Mouse (Mus musculus) embryonic facial prominence, embryonic 10.5 days (tissue): ENCODE results near the gene Dapk1. TPM values are rescaled to one million over a fixed set of nuclear protein-coding genes. Genes with fewer than 3 reads are reported as not detected.

Experiments
- DNase-seq: peaks from one replicate; pipeline ENCODE4 v3.0.0-alpha.2; 2017; ENCODE audit warnings: low spot score
- H3K27ac ChIP-seq: fragments of 300-500 bp; sonication (generic); replicated peaks from 2 replicates; pipeline ENCODE4 v1.5.1; 2016; ENCODE audit warnings: mild to moderate bottlenecking
- H3K27me3 ChIP-seq: fragments of 300-500 bp; sonication (generic); replicated peaks from 2 replicates; pipeline ENCODE4 v1.6.1; 2016; ENCODE audit warnings: low read depth, mild to moderate bottlenecking; ENCODE audit not compliant: poor library complexity, severe bottlenecking
- H3K36me3 ChIP-seq: fragments of 300-500 bp; sonication (generic); replicated peaks from 2 replicates; pipeline ENCODE4 v1.6.1; 2016; ENCODE audit warnings: mild to moderate bottlenecking, moderate library complexity
- H3K4me1 ChIP-seq: fragments of 300-500 bp; sonication (generic); 2 replicates; pipeline ENCODE4 v1.6.1; 2016
- H3K4me3 ChIP-seq: fragments of 300-500 bp; sonication (generic); 2 replicates; pipeline ENCODE4 v1.5.1; 2016; ENCODE audit warnings: mild to moderate bottlenecking, moderate library complexity
- H3K9me3 ChIP-seq: fragments of 300-500 bp; sonication (generic); 2 replicates; pipeline ENCODE4 v1.6.1; 2016; ENCODE audit warnings: mild to moderate bottlenecking
- WGBS: fragments of 180-500 bp; shearing (Covaris S2); methylation state at CpG from one replicate; pipeline ENCODE4 v1.1.7; 2016; 5-methylcytosine and 5-hydroxymethylcytosine counted together
- polyA plus RNA-seq: library from polyadenylated mRNA; unstranded; fragments of >200 nt; fragmentation: Nextera tagmentation; extraction: Ambion mirVana; gene quantifications from 2 replicates; pipeline ENCODE4 v1.2.1, GENCODE M21; 2016

The Dapk1 gene
- polyA plus RNA-seq, 1 experiment from 2014 or later: 20.9 TPM

- H3K36me3 ChIP-seq: 0 out of 2 replicates have a peak, but pooled peaks cover 11% of the 10 kb centered on the region
- WGBS: 83% methylated on average over 12 of the region's 12 CpGs
- peaks cover 64% of the 10 kb centered on the region for H3K4me1 ChIP-seq
- peaks cover under 1% of the 10 kb centered on the region; the same call in 1 of the 2 replicates for H3K9me3 ChIP-seq
- no peaks in the 10 kb centered on the region for H3K27me3 ChIP-seq
- H3K27ac ChIP-seq: 0 out of 2 replicates have a peak overlapping the region, but pooled peaks have one; percentile 60
- no peak overlapping the region for H3K4me3 ChIP-seq
- DNase-seq: no peak
Measured at GRCm38 (mm10) chr13:60686967-60687366, 85.2 kb downstream of the Dapk1 start.

- H3K9me3 ChIP-seq: peaks cover 2% of the 10 kb centered on the region; the same call in 1 of the 2 replicates
- H3K27me3 ChIP-seq: no peaks in the 10 kb centered on the region
- no peak for DNase-seq
- 0 out of 2 replicates have a peak, but pooled peaks cover 12% of the 10 kb centered on the region for H3K36me3 ChIP-seq
- H3K4me1 ChIP-seq: peaks cover 64% of the 10 kb centered on the region
- peak overlapping the region; percentile 19; the same call in 1 of the 2 replicates for H3K27ac ChIP-seq
- WGBS: 90% methylated on average over 4 of the region's 4 CpGs
- no peak overlapping the region for H3K4me3 ChIP-seq
Measured at GRCm38 (mm10) chr13:60687462-60687861, 85.7 kb downstream of the Dapk1 start.

GRCm38 (mm10) chr13:60687891-60688290 is 86.1 kb downstream of the Dapk1 start:
- Histone ChIP-seq H3K4me3 (no peak overlapping the region), H3K36me3 (0 out of 2 replicates have a peak, but pooled peaks cover 12% of the 10 kb centered on the region), H3K27ac (peak overlapping the region; percentile 19; the same call in 1 of the 2 replicates), H3K27me3 (no peaks in the 10 kb centered on the region), H3K9me3 (peaks cover 2% of the 10 kb centered on the region; the same call in 1 of the 2 replicates), H3K4me1 (peaks cover 64% of the 10 kb centered on the region)
- 77% methylated on average over 7 of the region's 7 CpGs for WGBS
- no peak for DNase-seq

- Histone ChIP-seq H3K9me3 (peaks cover 2% of the 10 kb centered on the region; the same call in 1 of the 2 replicates), H3K27me3 (no peaks in the 10 kb centered on the region), H3K4me3 (no peak overlapping the region), H3K27ac (no peak overlapping the region), H3K4me1 (peaks cover 40% of the 10 kb centered on the region), H3K36me3 (0 out of 2 replicates have a peak, but pooled peaks cover 12% of the 10 kb centered on the region)
- WGBS: 95% methylated on average over 2 of the region's 2 CpGs
- DNase-seq: no peak
Measured at GRCm38 (mm10) chr13:60690921-60691320, 89.2 kb downstream of the Dapk1 start.

GRCm38 (mm10) chr13:60691940-60692339 is 90.2 kb downstream of the Dapk1 start:
- Histone ChIP-seq H3K27ac (no peak overlapping the region), H3K4me1 (peaks cover 40% of the 10 kb centered on the region), H3K27me3 (no peaks in the 10 kb centered on the region), H3K4me3 (no peak overlapping the region), H3K9me3 (peaks cover 2% of the 10 kb centered on the region; the same call in 1 of the 2 replicates), H3K36me3 (0 out of 2 replicates have a peak, but pooled peaks cover 17% of the 10 kb centered on the region)
- 96% methylated on average over 3 of the region's 3 CpGs for WGBS
- DNase-seq: no peak

GRCm38 (mm10) chr13:60695186-60695980 is 93.6 kb downstream of the Dapk1 start:
- 78% methylated on average over 10 of the region's 10 CpGs for WGBS
- Histone ChIP-seq H3K9me3 (peaks cover 2% of the 10 kb centered on the region; the same call in 1 of the 2 replicates), H3K4me3 (no peak overlapping the region), H3K27me3 (no peaks in the 10 kb centered on the region), H3K27ac (0 out of 2 replicates have a peak overlapping the region, but pooled peaks have one; percentile 19), H3K4me1 (peaks cover 27% of the 10 kb centered on the region), H3K36me3 (peaks cover 28% of the 10 kb centered on the region)
- no peak for DNase-seq

- Histone ChIP-seq H3K4me3 (no peak overlapping the region), H3K36me3 (peaks cover 28% of the 10 kb centered on the region), H3K27me3 (no peaks in the 10 kb centered on the region), H3K27ac (no peak overlapping the region), H3K9me3 (peaks cover 2% of the 10 kb centered on the region; the same call in 1 of the 2 replicates), H3K4me1 (peaks cover 27% of the 10 kb centered on the region)
- no peak for DNase-seq
- WGBS: 86% methylated on average over 14 of the region's 14 CpGs
Measured at GRCm38 (mm10) chr13:60696323-60696722, 94.6 kb downstream of the Dapk1 start.

GRCm38 (mm10) chr13:60696741-60697140 is 95.0 kb downstream of the Dapk1 start:
- Histone ChIP-seq H3K4me1 (peaks cover 27% of the 10 kb centered on the region), H3K9me3 (peaks cover 2% of the 10 kb centered on the region; the same call in 1 of the 2 replicates), H3K36me3 (peaks cover 26% of the 10 kb centered on the region), H3K27me3 (no peaks in the 10 kb centered on the region), H3K27ac (peak overlapping the region; percentile 63), H3K4me3 (no peak overlapping the region)
- WGBS: 66% methylated on average over 8 of the region's 8 CpGs
- DNase-seq: no peak

- Histone ChIP-seq H3K27ac (no peak overlapping the region), H3K36me3 (peaks cover 32% of the 10 kb centered on the region), H3K4me1 (peaks cover 27% of the 10 kb centered on the region), H3K9me3 (no peaks in the 10 kb centered on the region), H3K27me3 (no peaks in the 10 kb centered on the region), H3K4me3 (no peak overlapping the region)
- DNase-seq: no peak
- 85% methylated on average over 2 of the region's 2 CpGs for WGBS
Measured at GRCm38 (mm10) chr13:60698021-60698420, 96.3 kb downstream of the Dapk1 start.

- H3K9me3 ChIP-seq: no peaks in the 10 kb centered on the region
- WGBS: 89% methylated on average over 12 of the region's 12 CpGs
- no peak overlapping the region for H3K4me3 ChIP-seq
- no peak for DNase-seq
- H3K4me1 ChIP-seq: peaks cover 22% of the 10 kb centered on the region
- H3K36me3 ChIP-seq: peaks cover 34% of the 10 kb centered on the region
- no peak overlapping the region for H3K27ac ChIP-seq
- no peaks in the 10 kb centered on the region for H3K27me3 ChIP-seq
Measured at GRCm38 (mm10) chr13:60701671-60702171, 100.0 kb downstream of the Dapk1 start.

GRCm38 (mm10) chr13:60707541-60708468 is 106.1 kb downstream of the Dapk1 start:
- 80% methylated on average over 16 of the region's 16 CpGs for WGBS
- Histone ChIP-seq H3K4me1 (peaks cover 18% of the 10 kb centered on the region), H3K36me3 (peaks cover 4% of the 10 kb centered on the region; the same call in 1 of the 2 replicates), H3K27me3 (no peaks in the 10 kb centered on the region), H3K27ac (0 out of 2 replicates have a peak overlapping the region, but pooled peaks have one; percentile 12), H3K4me3 (no peak overlapping the region), H3K9me3 (no peaks in the 10 kb centered on the region)
- no peak for DNase-seq

GRCm38 (mm10) chr13:60709136-60709535 is 107.4 kb downstream of the Dapk1 start:
- Histone ChIP-seq H3K9me3 (no peaks in the 10 kb centered on the region), H3K36me3 (peaks cover 4% of the 10 kb centered on the region; the same call in 1 of the 2 replicates), H3K4me3 (no peak overlapping the region), H3K27me3 (no peaks in the 10 kb centered on the region), H3K4me1 (peaks cover 18% of the 10 kb centered on the region), H3K27ac (no peak overlapping the region)
- no peak for DNase-seq
- WGBS: 85% methylated on average over 6 of the region's 6 CpGs
